Mouse (Mus musculus) neural tube, embryonic 14.5 days (tissue): ENCODE results near the gene Nat8f2. TPM values are rescaled to one million over a fixed set of nuclear protein-coding genes. Genes with fewer than 3 reads are reported as not detected.
"Not testable (repeated sequence)": the region's sequence is repeated elsewhere in the genome, so short reads cannot be mapped to it uniquely, and the experiment has no call there.

Experiments used
- ATAC-seq: fragments of 200-750 bp; cut with Nextera tagmentation; 2 replicates; pipeline ENCODE4 v1.8.0; 2017; ENCODE audit warnings: low read depth, mild to moderate bottlenecking, moderate TSS enrichment, moderate library complexity
- H3K27ac ChIP-seq: fragments of 300-500 bp; sonication (generic); 2 replicates; pipeline ENCODE4 v1.5.1; 2014; ENCODE audit warnings: low read depth, mild to moderate bottlenecking, control low read depth, low read length, moderate library complexity, mixed read lengths
- H3K27me3 ChIP-seq: fragments of 300-500 bp; sonication (generic); 2 replicates; pipeline ENCODE4 v1.6.1; 2014; ENCODE audit warnings: low read length; ENCODE audit not compliant: control insufficient read depth, insufficient read depth
- H3K36me3 ChIP-seq: fragments of 300-500 bp; sonication (generic); 2 replicates; pipeline ENCODE4 v1.6.1; 2014; ENCODE audit warnings: low read length, mixed read lengths; ENCODE audit not compliant: control insufficient read depth, insufficient read depth
- H3K4me1 ChIP-seq: fragments of 300-500 bp; sonication (generic); 2 replicates; pipeline ENCODE4 v1.6.1; 2014; ENCODE audit warnings: low read length; ENCODE audit not compliant: control insufficient read depth, insufficient read depth
- H3K4me2 ChIP-seq: fragments of 300-500 bp; sonication (generic); 2 replicates; pipeline ENCODE4 v1.6.1; 2014; ENCODE audit warnings: mild to moderate bottlenecking, low read depth, low read length, control low read depth
- H3K4me3 ChIP-seq: fragments of 300-500 bp; sonication (generic); 2 replicates; pipeline ENCODE4 v1.5.1; 2014; ENCODE audit warnings: low read depth, low read length, control low read depth, mixed read lengths
- H3K9ac ChIP-seq: fragments of 300-500 bp; sonication (generic); replicated peaks from 2 replicates; pipeline ENCODE4 v1.6.1; 2014; ENCODE audit warnings: low read depth, mild to moderate bottlenecking, control low read depth, low read length, mixed read lengths
- H3K9me3 ChIP-seq: fragments of 300-500 bp; sonication (generic); 2 replicates; pipeline ENCODE4 v1.6.1; 2016; ENCODE audit warnings: low read length; ENCODE audit not compliant: control insufficient read depth
- WGBS: fragments of 180-500 bp; shearing (Covaris S2); extraction: QIAGEN DNeasy Blood & Tissue Kit; methylation state at CpG from one replicate; pipeline ENCODE4 v1.1.7; 2014; 5-methylcytosine and 5-hydroxymethylcytosine counted together
- polyA plus RNA-seq: library from polyadenylated mRNA; unstranded; fragments of >200 nt; fragmentation: Nextera tagmentation; extraction: Ambion mirVana; gene quantifications from 2 replicates; pipeline ENCODE4 v1.2.1, GENCODE M21; 2014

The Nat8f2 gene
- polyA plus RNA-seq, 1 experiment from 2014 or later, result not detected

- not testable (repeated sequence) for H3K9ac ChIP-seq, H3K27ac ChIP-seq, H3K36me3 ChIP-seq, H3K4me2 ChIP-seq, ATAC-seq, H3K9me3 ChIP-seq, H3K4me3 ChIP-seq, H3K27me3 ChIP-seq, H3K4me1 ChIP-seq
- whole genome bisulfite sequencing, result 75% methylated on average over 5 of the region's 5 CpGs
Measured at GRCm38 (mm10) chr6:85836098-85836497, 32.9 kb downstream of the Nat8f2 start.

GRCm38 (mm10) chr6:85835104-85835503 is 33.9 kb downstream of the Nat8f2 start:
- H3K36me3 ChIP-seq, H3K4me2 ChIP-seq, H3K4me3 ChIP-seq, H3K4me1 ChIP-seq, H3K27me3 ChIP-seq, ATAC-seq, H3K27ac ChIP-seq, H3K9me3 ChIP-seq, H3K9ac ChIP-seq: not testable (repeated sequence)
- WGBS, result 76% methylated on average over 1 of the region's 2 CpGs

- H3K27me3 ChIP-seq, H3K9me3 ChIP-seq, ATAC-seq, H3K4me2 ChIP-seq, H3K4me3 ChIP-seq, H3K36me3 ChIP-seq, H3K27ac ChIP-seq, H3K4me1 ChIP-seq, H3K9ac ChIP-seq: not testable (repeated sequence)
Measured at GRCm38 (mm10) chr6:85834504-85835100, 34.4 kb downstream of the Nat8f2 start.

GRCm38 (mm10) chr6:85831796-85832321 is 37.1 kb downstream of the Nat8f2 start, which contains the start of gene Nat8:
Nat8 (minus strand) TSS chr6:85832082.
- no peak for ATAC-seq
- Histone ChIP-seq H3K27me3 (no peaks in the 10 kb centered on the region), H3K36me3 (no peaks in the 10 kb centered on the region), H3K4me2 (no peak within 1 kb of the TSS), H3K9ac (no peak within 1 kb of the TSS), H3K9me3 (no peaks in the 10 kb centered on the region), H3K4me3 (no peak within 1 kb of the TSS), H3K27ac (no peak within 1 kb of the TSS), H3K4me1 (no peaks in the 10 kb centered on the region)
- 78% methylated on average over 7 of the region's 7 CpGs for WGBS

DNA sequence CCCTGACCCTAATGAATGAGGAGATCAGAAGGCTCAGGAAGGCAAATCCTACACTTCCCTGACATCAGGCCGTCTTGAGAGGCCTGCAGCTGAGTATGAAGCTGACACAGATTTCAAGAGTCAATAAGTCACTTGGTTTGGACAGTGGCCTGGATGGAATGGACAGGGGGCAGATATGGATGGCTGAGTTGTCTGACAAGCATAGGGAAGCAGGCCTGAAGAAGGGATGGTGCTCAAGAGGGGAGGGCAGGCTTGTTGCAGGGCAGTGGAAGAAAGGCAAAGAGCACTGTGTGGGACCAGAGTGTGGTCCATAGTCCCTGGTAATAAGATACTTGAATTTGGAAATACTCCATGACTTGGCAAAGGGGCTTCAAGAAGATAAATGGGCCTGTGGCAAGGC is 39.5 kb downstream of the Nat8f2 start:
- Histone ChIP-seq H3K9ac (no peak overlapping the region), H3K4me1 (no peaks in the 10 kb centered on the region), H3K36me3 (no peaks in the 10 kb centered on the region), H3K27me3 (no peaks in the 10 kb centered on the region), H3K27ac (no peak overlapping the region), H3K4me2 (no peak overlapping the region), H3K4me3 (no peak overlapping the region), H3K9me3 (no peaks in the 10 kb centered on the region)
- ATAC-seq, result no peak
- 69% methylated on average over 1 of the region's 1 CpGs for WGBS

DNA sequence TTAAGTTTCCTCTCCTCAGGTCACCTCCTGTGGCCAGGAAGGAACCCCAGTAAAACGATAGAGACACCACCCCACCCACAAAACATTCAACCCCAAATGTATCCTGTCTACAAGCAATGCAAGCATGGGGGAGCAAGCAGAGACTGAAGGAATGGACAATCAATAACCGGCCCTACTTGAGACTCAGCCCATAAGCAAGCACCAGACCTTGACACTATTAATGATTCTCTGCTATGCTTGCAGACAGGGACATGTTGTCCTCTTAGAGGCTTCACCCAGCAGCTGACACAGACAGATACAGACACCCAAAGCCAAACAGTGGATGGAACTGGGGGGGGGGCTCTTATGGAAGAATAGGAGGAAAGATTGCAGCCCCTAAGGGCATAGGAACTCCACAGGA is 43.1 kb downstream of the Nat8f2 start:
- H3K27ac ChIP-seq, result no peak overlapping the region
- WGBS, result 98% methylated on average over 2 of the region's 2 CpGs
- H3K27me3 ChIP-seq, result no peaks in the 10 kb centered on the region
- ATAC-seq, result no peak
- H3K4me3 ChIP-seq, result no peak overlapping the region
- H3K9me3 ChIP-seq, result no peaks in the 10 kb centered on the region
- no peak overlapping the region for H3K4me2 ChIP-seq
- no peaks in the 10 kb centered on the region for H3K4me1 ChIP-seq
- H3K9ac ChIP-seq, result no peak overlapping the region
- H3K36me3 ChIP-seq, result no peaks in the 10 kb centered on the region

GRCm38 (mm10) chr6:85823382-85824090 is 45.4 kb downstream of the Nat8f2 start:
- WGBS, result 90% methylated on average over 1 of the region's 1 CpGs
- no peaks in the 10 kb centered on the region for H3K27me3 ChIP-seq
- no peak for ATAC-seq

GRCm38 (mm10) chr6:85822286-85822685 is 46.7 kb downstream of the Nat8f2 start:
- Histone ChIP-seq H3K4me1 (no peaks in the 10 kb centered on the region), H3K4me3 (no peak overlapping the region), H3K9me3 (no peaks in the 10 kb centered on the region), H3K4me2 (no peak overlapping the region), H3K27me3 (no peaks in the 10 kb centered on the region), H3K36me3 (no peaks in the 10 kb centered on the region), H3K27ac (no peak overlapping the region), H3K9ac (no peak overlapping the region)
- no peak for ATAC-seq
- 82% methylated on average over 4 of the region's 4 CpGs for WGBS

More at GRCm38 (mm10) chr6:85823382-85824090, 45.4 kb downstream of the Nat8f2 start:
- no peak overlapping the region for H3K4me2 ChIP-seq
- no peaks in the 10 kb centered on the region for H3K9me3 ChIP-seq
- H3K4me3 ChIP-seq, result no peak overlapping the region
- no peak overlapping the region for H3K9ac ChIP-seq
- no peaks in the 10 kb centered on the region for H3K4me1 ChIP-seq
- H3K27ac ChIP-seq, result no peak overlapping the region
- no peaks in the 10 kb centered on the region for H3K36me3 ChIP-seq

DNA sequence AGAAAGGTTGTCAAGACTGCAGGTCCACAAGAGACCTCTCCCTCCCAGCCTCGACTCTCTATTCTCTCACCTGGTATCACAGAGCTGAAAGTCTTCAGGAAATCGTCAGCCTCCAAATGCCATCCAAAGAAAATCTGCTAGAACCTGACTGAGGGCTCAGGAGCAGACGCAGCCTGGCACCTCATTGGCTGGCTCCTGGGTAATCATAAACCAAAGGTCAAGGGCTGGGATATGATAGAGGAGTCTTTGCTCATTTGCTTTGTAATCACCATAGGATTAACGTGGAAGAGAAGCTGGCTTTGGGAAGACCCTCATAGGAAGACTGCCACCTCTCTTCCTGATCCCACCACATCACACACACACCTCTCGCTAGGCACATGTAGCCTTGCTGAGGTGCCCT is 48.1 kb downstream of the Nat8f2 start, which contains the start of the genes Nat8f6 and Nat8f5:
Gene Nat8f6 (minus strand): TSS at position 118 of the 400 bp plus-strand sequence.
Gene Nat8f5 (minus strand): TSS at position 136 of the 400 bp plus-strand sequence.
- Histone ChIP-seq H3K9ac (no peak within 1 kb of the TSS), H3K4me3 (no peak within 1 kb of the TSS), H3K4me2 (no peak within 1 kb of the TSS), H3K27me3 (no peaks in the 10 kb centered on the region), H3K27ac (no peak within 1 kb of the TSS), H3K4me1 (no peaks in the 10 kb centered on the region), H3K36me3 (no peaks in the 10 kb centered on the region), H3K9me3 (no peaks in the 10 kb centered on the region)
- WGBS, result 93% methylated on average over 5 of the region's 5 CpGs
- no peak for ATAC-seq
